Mouse (Mus musculus) 416B (cell line): Measurements from ENCODE around the gene Cdh12.

ENCODE experiments used
- DNase-seq: peaks from one replicate; pipeline ENCODE4 v3.0.0; 2011; ENCODE audit warnings: low read depth

Gene Cdh12

GRCm38 (mm10) chr15:20696229-20696628 lies 247.2 kb downstream of the Cdh12 start:
- no peak for DNase-seq

- no peak for DNase-seq
Measured at GRCm38 (mm10) chr15:20711859-20712258, 262.8 kb downstream of the Cdh12 start.

GRCm38 (mm10) chr15:20772289-20772688 lies 323.2 kb downstream of the Cdh12 start:
- DNase-seq: no peak

- no peak for DNase-seq
Measured at GRCm38 (mm10) chr15:20773423-20773822, 324.4 kb downstream of the Cdh12 start.

- no peak for DNase-seq
Measured at GRCm38 (mm10) chr15:20796999-20797398, 347.9 kb downstream of the Cdh12 start.

GRCm38 (mm10) chr15:20798541-20798940 lies 349.5 kb downstream of the Cdh12 start:
- no peak for DNase-seq

GRCm38 (mm10) chr15:20835887-20836286 lies 386.8 kb downstream of the Cdh12 start:
- DNase-seq: no peak

GRCm38 (mm10) chr15:20836991-20837390 lies 387.9 kb downstream of the Cdh12 start:
- no peak for DNase-seq

GRCm38 (mm10) chr15:20841479-20841878 lies 392.4 kb downstream of the Cdh12 start:
- DNase-seq: no peak

GRCm38 (mm10) chr15:20863076-20863475 lies 414.0 kb downstream of the Cdh12 start:
- DNase-seq: no peak

GRCm38 (mm10) chr15:20872518-20872917 lies 423.5 kb downstream of the Cdh12 start:
- no peak for DNase-seq

- DNase-seq: no peak
Measured at GRCm38 (mm10) chr15:20876993-20877392, 427.9 kb downstream of the Cdh12 start.

- no peak for DNase-seq
Measured at GRCm38 (mm10) chr15:20893471-20893870, 444.4 kb downstream of the Cdh12 start.

GRCm38 (mm10) chr15:20902568-20902967 lies 453.5 kb downstream of the Cdh12 start:
- no peak for DNase-seq

- no peak for DNase-seq
Measured at GRCm38 (mm10) chr15:20928221-20928620, 479.2 kb downstream of the Cdh12 start.

- DNase-seq: no peak
Measured at GRCm38 (mm10) chr15:20944000-20944399, 494.9 kb downstream of the Cdh12 start.

- DNase-seq: no peak
Measured at GRCm38 (mm10) chr15:20967463-20967862, 518.4 kb downstream of the Cdh12 start.

- no peak for DNase-seq
Measured at GRCm38 (mm10) chr15:20971041-20971440, 522.0 kb downstream of the Cdh12 start.

GRCm38 (mm10) chr15:21000541-21000940 lies 551.5 kb downstream of the Cdh12 start:
- no peak for DNase-seq

- DNase-seq: no peak
Measured at GRCm38 (mm10) chr15:21007931-21008330, 558.9 kb downstream of the Cdh12 start.

GRCm38 (mm10) chr15:21008487-21008886 lies 559.4 kb downstream of the Cdh12 start:
- DNase-seq: no peak

GRCm38 (mm10) chr15:21008969-21009368 lies 559.9 kb downstream of the Cdh12 start:
- DNase-seq: no peak

GRCm38 (mm10) chr15:21063683-21064082 lies 614.6 kb downstream of the Cdh12 start:
- no peak for DNase-seq

- DNase-seq: no peak
Measured at GRCm38 (mm10) chr15:21069264-21069663, 620.2 kb downstream of the Cdh12 start.

- no peak for DNase-seq
Measured at GRCm38 (mm10) chr15:21092824-21093223, 643.8 kb downstream of the Cdh12 start.
